Mouse (Mus musculus): ENCODE measurements at regions not wholly inside any gene's neighbourhood (a gene's known extent, or its start where the extent isn't known, plus 50 kb on each side); places are given as distances from the start of the nearest gene placed in this dataset.

DNA sequence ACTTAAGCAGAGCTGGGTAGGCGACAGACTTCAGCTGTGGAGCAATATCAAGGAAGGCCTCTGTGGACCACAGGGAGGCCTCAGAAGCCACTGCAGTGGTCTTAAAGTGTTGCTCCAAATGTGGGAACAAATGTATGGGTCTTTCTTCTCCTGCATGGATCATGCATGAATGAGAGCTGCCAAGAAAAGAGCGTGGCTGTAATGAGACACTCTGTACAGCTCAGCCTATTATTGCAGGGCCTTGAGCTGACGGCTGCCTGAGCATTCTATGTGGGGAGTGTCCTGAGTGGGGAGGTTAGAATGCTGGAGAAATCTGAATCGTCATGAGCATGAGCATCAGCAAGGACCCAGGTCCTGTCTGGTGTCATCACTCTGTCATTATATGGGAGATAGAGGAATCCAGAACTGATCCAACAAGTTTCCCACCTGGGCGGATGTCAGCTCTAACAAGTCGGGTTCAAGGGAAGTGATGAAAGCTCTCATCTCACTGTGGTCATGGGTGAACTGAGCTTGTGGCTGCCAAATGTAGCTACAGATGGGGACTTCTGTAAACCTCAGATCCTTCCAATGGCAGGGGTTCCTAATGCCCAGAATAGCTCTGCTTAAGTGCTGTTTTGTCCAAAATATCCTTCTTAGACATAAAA, 176.6 kb downstream of the Cd83 start:
- in situ Hi-C loops (cut with MboI; ENCODE audit: unreplicated experiment in 2 of 2) = loop anchor here in 1 of 2 experiments (5.0 to 25.0 kb wide), 3 partner anchors 101 to 1026 kb away; no protein-coding TSS in a partner anchor

DNA sequence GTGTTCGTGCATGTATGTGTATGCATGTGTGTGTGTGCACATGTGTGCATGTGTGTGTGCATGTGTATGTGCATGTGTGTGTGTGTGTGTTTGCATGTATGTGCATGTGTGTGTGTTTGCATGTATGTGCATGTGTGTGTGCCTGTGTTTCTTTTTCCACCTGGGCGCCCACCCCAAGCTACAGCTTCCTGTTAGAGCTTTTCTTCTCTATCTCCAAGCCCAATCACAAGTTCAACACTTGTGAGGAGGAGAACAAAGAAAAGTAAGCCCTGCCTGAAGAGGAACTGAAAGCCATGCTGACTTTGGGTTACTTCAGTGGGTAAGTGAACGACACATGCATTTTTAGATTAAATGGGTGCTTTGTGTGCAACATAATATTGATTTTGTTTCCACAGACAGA, 177.4 kb downstream of the Cd83 start:
- in situ Hi-C loops (cut with MboI; ENCODE audit: unreplicated experiment in 2 of 2) = loop anchor here in 1 of 2 experiments (5.0 to 25.0 kb wide), 3 partner anchors 100 to 1025 kb away; no protein-coding TSS in a partner anchor

DNA sequence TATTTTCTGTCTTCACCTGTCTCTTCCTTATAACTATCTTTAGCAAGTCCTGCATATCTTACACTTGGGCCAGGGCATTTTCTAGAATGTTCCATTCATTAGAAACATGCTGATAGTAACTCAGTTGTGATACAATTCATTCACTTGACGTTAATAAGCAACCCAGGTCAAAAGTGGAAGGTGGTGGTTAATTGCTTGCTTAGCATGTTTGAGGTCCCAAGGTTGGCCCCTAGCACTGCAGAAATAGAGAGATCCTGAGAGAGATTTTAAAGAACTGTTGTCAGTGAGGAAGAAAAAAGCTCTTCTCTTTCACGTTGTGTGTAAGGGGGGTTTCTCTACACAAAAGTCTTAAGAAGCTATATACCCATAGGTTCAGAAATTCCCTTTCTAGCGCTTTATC, 178.7 kb downstream of the Cd83 start:
- in situ Hi-C loops (cut with MboI; ENCODE audit: unreplicated experiment in 2 of 2) = loop anchor here in 1 of 2 experiments (5.0 to 25.0 kb wide), 3 partner anchors 99 to 1024 kb away; no protein-coding TSS in a partner anchor

DNA sequence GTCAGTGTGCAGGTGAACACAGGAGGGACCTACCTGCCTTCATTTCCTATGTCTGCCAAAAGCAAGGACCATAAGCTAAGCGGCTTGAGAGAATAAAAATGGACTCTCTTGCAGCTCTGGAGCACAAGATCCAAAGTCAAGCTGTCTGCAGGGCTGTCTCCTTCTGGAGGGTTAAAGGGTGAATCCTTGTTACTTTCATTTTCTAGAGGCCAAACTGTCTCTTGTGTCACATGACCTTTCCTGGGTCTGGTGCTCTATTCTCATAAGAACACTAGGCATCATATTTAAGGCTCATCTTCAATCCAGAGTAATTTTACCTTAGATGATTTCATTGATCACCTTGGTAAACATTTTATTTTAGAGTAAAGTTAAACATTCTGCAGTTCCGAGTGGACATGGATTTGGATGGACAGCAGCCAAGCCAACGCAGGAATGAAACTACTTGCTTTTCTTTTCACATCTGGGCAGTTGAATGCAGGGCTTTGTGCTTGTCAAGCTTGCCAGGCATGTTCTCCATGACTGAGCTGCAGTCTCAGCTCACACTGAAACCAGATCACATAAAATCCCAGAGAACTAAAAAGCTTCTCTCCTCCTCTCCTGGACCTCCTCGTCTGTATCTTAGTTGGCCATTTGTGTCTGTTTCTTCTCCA, 180.8 kb downstream of the Cd83 start:
- in situ Hi-C loops (cut with MboI; ENCODE audit: unreplicated experiment in 2 of 2) = loop anchor here in 1 of 2 experiments (10.0 to 25.0 kb wide), 2 partner anchors 211 to 1022 kb away; no protein-coding TSS in a partner anchor

DNA sequence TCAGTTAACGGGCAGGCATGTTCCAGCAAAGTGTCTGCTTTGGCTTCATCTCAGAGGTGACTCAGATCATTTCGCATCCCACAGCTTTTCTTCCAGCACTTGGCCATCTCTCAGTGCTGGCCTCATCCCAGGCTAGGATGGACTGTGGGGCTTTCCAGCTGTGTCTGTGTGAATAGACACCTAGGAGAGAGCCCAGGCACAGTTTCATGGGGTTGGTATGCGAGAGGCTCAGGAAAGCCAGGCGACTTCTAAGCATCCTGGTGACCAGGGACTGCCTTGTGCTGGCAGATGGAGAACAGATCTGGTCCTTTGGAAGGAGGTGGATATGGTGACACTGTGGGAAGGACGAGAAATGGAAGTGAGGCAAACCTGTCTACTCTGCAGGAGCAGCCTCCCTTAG, 182.9 kb downstream of the Cd83 start:
- in situ Hi-C loops (cut with MboI; ENCODE audit: unreplicated experiment in 2 of 2) = loop anchor here in 1 of 2 experiments (10.0 to 25.0 kb wide), 2 partner anchors 213 to 1020 kb away; no protein-coding TSS in a partner anchor

DNA sequence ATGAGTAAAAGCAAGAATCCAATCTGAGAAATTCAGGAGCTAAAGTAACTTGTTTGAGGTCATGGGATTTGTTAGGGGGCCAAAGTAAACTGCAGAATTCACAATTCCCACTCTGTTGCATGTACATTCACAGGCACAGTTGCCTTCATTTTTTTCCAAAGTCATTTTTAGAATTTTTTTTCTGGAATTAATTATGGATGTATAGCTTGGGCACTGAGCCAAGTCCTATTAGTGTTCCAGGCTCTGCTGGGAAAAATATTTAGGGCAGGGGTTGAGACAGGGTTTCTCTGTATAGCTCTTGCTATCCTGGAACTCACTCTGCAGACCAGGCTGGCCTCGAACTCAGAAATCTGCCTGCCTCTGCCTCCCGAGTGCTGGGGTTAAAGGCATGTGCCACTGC, 188.3 kb downstream of the Cd83 start:
- in situ Hi-C loops (cut with MboI; ENCODE audit: unreplicated experiment in 2 of 2) = loop anchor here in 1 of 2 experiments (25.0 kb wide), 1 partner anchor 1014 kb away; no protein-coding TSS in a partner anchor

DNA sequence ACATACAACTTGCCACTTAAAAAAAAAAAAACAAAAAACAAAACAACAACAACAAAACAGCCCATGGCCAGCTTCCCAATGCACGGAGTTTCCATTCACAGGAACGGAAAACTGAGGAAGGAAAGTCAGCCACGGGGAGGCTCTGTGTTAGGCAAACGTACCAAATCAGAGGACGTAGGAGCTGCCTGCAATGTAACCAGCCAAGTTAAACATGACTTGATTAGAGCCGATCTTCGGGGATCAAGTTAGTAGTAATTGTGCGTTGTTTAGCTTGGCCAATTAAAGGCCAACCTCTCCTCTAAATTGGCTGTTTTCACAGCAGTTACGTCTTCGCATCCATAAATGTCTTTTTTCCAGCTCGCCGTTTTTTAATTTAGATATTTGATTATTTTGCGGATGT, 190.7 kb downstream of the Cd83 start:
- in situ Hi-C loops (cut with MboI; ENCODE audit: unreplicated experiment in 2 of 2) = no loop called here

DNA sequence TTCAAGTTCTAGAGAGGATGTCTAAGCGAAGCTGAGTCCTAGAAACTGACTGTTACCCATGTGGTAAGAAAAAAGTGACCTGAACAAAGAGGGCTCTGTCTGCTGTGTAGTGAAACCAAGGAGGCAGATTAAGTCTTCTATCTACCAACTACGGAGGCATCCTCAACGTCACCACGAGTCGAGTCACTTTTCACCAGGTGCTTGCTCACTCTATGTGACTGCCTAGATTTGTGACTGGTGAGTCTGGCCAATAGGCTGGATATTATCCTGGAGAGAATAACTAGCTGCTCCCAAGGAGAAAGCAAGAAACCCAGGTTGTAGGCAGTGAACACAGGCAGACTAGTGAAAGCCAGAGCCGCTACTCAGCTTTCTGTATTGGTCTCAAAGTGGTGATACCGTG, 191.2 kb downstream of the Cd83 start:
- in situ Hi-C loops (cut with MboI; ENCODE audit: unreplicated experiment in 2 of 2) = no loop called here

DNA sequence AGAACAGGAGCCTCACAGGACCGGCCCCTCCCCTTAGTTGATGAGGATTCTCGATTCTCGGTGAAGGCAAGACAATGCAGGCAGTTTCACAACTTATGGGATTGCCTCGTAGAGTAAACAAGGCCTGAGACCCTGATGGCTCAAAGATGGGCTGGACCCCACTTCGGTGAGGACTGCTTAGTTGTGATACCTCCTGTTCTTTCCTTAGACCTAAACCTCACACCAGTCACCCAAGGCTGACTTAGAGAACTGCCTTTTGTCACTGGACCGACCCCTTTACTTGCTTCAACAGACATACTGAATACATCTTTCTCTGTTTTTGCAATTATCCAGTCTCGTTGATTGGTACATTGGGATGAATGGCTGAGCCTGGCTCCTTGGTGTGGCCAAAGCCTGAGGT, 192.1 kb downstream of the Cd83 start:
- in situ Hi-C loops (cut with MboI; ENCODE audit: unreplicated experiment in 2 of 2) = no loop called here

DNA sequence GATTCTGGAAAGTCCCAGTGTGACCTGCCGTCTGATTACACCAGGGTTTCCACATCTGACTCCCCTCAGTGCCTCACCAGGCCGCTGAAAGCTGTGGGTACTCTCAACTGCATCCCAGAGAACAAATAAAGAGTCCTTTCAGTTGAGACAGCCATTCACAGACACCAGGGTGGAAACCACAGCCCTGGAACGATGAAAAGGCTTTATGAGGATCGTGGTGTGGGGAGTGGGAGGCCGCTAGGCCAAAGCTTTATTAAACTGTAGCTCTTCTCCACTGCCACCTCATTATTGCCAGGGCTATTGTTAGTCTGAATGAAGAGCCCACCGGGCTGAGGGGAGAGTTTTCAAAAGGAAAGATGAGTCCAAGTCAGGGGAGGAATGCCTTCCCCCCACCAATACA, 202.8 kb downstream of the Cd83 start:
- in situ Hi-C loops (cut with MboI; ENCODE audit: unreplicated experiment in 2 of 2) = no loop called here

DNA sequence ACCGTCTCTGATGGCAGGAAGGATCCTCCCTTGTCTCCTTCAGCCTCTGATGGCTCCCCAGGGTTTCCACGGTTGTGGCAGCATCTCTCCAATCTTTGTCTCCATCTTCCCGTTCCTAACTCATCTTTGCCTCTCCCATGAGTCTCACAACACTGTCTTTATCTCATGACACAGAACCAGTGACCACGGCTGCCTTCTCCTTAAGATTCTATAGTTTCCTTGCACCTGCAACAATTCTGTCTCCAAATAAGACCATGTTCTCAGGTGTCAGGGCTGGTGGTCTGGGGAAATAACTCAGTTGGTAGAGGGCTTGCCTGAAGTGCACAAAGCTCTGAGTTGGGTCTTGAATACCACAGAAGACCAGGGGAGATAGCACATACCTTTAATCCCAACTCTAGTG, 203.8 kb downstream of the Cd83 start:
- in situ Hi-C loops (cut with MboI; ENCODE audit: unreplicated experiment in 2 of 2) = no loop called here

DNA sequence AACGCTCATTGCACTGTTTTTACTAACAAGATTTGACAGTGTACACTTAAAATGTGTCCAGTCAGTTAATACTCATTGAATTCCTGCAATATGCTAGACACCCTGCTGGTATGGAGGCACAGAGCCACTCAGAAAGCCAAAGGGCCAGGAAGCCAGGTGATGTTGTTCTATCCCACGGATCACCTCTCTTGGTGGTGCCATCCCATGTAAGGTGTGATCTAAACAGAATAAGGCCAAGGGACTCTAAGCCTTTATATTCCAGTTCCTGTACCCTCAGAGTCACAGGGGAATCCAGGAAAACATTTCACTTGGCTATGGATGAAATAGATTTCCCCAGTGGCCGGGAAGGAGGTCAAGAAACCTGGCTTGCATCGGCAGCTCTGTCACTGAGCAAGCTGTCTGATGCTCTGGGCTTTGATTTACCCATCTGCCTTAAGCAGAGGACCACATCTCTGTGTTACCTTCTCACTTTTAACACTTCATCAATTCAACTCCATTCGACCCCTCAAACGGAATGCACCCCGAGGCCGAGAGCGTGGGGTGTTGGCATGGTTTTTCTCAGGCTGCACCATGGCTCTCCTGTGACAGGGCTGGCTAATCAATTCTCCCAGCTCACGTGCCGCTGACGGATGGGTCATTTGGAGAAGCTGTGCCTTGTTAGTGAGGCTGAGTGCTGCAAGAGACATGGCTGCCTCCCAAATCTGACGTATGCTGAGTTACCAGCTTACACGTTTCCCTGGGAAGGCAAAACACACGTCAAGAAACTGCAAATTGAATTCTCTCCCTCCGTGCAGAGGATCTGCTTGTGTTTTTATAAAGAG, 205.9 kb downstream of the Cd83 start:
- in situ Hi-C loops (cut with MboI; ENCODE audit: unreplicated experiment in 2 of 2) = no loop called here

DNA sequence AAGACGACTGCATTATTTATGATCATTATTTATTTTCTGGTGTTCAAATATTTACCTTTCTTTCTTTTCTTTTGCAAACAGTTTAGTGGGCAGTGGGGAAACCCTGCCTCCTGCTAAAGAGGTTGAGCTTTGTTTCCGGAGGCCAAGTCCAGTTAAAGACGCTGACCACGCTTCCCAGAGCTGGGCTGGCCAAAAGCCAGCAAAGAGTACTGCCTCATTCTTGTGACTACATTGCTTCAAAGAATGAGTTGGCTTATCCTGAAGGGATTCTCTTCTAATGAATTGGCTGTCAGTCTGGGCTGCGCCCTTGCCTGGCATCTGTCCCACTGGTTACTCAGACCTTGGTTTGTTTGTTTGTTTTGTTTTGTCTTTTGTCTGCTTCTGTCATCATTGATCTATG, 207.2 kb downstream of the Cd83 start:
- in situ Hi-C loops (cut with MboI; ENCODE audit: unreplicated experiment in 2 of 2) = no loop called here

DNA sequence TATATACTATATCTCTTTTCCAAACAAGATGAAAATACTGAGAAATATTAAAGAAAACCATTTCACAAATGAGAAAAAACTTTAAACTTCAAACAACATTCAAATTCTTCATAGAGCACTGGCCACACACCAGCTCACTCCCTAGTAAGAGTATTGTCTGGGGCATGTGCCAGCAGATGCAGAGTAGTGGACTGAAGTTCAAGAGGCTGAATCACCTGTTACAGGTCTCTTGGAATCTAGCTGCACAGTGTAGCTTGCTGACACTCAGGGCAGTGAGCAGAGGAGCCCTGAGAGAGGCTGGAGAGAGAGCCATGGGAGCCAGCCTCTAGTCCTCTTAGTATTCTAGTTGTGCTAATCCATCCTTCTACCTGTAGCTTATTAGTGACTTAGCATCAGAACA, 208.4 kb downstream of the Cd83 start:
- in situ Hi-C loops (cut with MboI; ENCODE audit: unreplicated experiment in 2 of 2) = no loop called here

DNA sequence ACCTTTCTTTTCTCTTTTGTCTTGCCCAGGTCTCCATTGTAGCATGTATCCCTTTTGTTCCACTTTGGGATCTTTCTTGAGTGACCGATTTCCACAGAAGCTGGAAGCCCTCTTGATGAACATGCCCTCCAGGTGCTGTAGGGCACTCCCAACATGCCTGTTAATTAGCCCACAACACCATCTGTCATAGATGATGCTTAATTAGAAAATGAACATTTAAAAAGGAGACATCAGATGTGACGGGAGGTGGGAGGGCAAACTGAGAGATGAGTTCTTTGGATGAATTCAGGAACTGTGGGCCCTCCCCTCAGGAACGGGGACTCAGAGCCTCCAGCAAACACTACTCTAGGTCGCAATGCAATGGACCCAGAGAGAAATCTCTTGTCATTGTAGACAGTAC, 209.8 kb downstream of the Cd83 start:
- in situ Hi-C loops (cut with MboI; ENCODE audit: unreplicated experiment in 2 of 2) = no loop called here

DNA sequence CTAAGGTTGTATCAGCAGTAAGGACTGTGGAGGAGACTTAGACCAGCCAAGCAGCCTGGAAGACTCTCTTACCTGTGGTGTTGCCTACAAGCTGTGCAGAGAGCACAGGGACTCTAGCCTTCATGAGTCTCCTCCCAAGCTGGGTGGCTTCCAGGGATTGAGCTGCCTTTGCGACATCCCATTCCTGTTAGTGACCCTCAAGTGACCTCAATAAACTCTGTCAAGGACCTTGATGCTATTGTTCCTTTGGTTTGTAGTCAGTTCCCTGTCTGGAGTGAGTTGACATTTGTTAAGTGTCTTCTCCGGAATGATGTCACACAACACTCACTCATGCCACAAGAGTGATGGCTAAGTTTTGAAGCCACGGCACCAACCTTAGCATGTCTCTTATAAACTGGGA, 211.0 kb downstream of the Cd83 start:
- in situ Hi-C loops (cut with MboI; ENCODE audit: unreplicated experiment in 2 of 2) = no loop called here

DNA sequence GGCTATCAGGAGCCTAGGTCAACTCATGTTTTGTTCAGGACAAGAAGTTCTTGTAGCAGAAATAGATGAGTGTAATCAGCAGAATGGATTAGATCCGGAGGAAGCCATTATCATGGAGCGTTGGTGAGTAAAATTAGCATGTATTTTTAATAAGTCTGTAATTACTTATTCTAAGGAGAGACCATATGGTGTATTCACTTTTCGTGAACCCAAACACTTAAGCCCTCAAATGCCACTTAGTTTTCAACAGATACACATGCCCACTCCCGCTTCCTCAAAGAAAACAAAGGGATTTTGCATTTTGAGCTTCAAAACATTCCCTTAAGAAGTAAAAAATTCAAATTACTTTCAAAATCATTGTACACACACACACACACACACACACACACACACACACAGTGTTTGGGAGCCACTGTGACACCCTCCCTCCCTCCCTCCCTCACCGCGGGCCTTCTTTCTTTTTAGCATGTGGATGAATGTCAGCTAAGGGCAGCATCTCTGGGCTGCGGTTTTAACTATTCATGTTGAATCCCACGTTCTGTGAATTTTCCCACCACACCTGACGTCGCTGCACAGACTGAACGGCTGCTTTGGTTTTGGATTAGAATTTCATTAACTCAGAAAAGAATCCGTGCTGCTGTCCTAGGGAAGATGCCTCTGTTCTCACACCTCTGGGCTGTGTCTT, 217.4 kb downstream of the Cd83 start:
- in situ Hi-C loops (cut with MboI; ENCODE audit: unreplicated experiment in 2 of 2) = no loop called here

DNA sequence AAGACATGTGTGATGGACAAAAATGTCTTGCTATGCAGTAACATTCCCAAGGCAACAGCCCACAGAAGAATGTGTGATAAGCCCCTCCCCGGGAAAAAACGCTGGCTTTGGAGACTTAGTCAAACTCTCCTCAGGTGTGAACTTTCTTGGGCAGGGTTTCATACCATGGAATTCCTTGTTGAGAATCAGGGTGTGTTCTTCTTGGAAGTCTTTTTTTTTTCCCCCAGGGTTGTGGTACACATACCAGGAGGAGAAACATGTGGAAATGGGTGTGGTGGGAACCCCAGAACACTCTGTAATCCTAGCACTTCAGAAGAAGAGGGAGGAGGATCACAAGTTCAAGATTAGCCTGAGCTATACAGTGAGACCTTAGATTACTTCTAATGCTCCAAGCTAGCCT, 228.3 kb downstream of the Cd83 start:
- in situ Hi-C loops (cut with MboI; ENCODE audit: unreplicated experiment in 2 of 2) = no loop called here

DNA sequence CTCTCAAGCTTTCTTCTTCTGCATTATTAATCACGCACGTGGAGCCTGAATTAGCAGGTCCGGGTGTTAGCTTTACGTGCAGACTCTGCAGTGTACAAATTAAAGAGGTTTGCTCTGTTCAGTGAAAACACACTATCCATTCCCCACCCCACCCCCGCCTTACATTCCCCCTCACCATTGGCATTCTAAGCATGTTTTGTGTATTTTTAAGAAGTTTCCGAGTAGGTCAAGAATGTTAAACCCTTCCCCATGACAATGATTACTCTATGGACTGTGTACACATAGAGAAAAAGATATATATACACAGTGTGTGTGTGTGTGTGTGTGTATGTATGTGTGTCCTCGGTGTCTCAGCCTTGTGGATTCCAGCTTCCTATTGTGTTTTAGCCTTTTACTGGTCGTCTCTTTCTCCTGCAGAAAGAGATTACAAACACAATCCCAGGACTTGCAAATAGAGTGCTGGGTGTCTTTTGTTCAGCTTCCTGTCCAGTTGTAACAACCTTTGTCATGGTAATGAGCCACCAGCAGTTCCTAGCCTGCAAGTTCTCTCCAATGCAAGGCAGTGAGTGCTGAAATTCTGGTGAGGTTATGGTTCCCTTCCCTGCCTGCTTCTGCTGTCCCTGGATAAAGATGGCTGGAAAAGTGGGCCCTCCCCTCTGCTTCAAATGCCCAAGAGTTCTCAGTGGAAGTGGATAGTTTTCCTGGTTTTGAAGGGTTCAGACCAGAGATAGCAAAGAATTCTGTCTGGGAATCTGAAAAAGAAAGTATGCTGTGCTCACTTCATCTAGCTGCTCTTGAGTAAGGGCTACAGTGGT, 234.1 kb downstream of the Cd83 start:
- in situ Hi-C loops (cut with MboI; ENCODE audit: unreplicated experiment in 2 of 2) = no loop called here

DNA sequence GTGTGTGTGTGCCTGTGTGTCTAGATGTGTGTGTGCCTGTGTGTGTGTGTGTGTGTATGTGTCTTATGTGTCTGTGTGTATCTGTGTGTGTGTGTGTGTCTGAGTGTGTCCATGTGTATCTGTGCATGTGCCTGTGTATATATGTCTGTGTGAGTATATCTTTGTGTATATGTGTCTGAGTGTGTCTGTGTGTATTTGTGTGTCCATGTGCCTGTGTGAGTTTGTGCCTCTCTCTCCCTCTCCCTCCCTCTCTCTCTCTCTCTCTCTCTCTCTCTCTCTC, 234.7 kb downstream of the Cd83 start:
- in situ Hi-C loops (cut with MboI; ENCODE audit: unreplicated experiment in 2 of 2) = no loop called here
